Mouse (Mus musculus) cerebellum, postnatal 10 days (tissue): ENCODE results near the gene Prdx3.

ENCODE experiments used
- DNase-seq, 2 experiments: peaks; one replicate each; pipeline ENCODE4 v3.0.0; 2021; ENCODE audit warnings: mixed read lengths in 2 of 2

The Prdx3 gene

GRCm38 (mm10) chr19:60860868-60861700 lies 13.3 kb downstream of the Prdx3 start, which contains the start of gene Sfxn4:
TSS of gene Sfxn4 (minus strand) at chr19:60861479.
- DNase-seq: peak; percentile 90 to 94

- no peak for DNase-seq
Measured at GRCm38 (mm10) chr19:60845731-60846130, 28.6 kb downstream of the Prdx3 start.

GRCm38 (mm10) chr19:60843324-60843723 lies 31.0 kb downstream of the Prdx3 start:
- no peak for DNase-seq

- DNase-seq: peak; percentile 81 to 88
Measured at GRCm38 (mm10) chr19:60837747-60838146, 36.6 kb downstream of the Prdx3 start.

- no peak for DNase-seq
Measured at GRCm38 (mm10) chr19:60818677-60819076, 55.7 kb downstream of the Prdx3 start.
